Mouse (Mus musculus): Measurements from ENCODE around the gene Setd1a. TPM values are rescaled to one million over a fixed set of nuclear protein-coding genes. Genes with fewer than 3 reads are reported as not detected.
"Not testable (repeated sequence)": the region's sequence is repeated elsewhere in the genome, so short reads cannot be mapped to it uniquely, and the experiment has no call there.

Gene Setd1a
- polyA plus RNA-seq, 1 experiment = 33.8 TPM

DNA sequence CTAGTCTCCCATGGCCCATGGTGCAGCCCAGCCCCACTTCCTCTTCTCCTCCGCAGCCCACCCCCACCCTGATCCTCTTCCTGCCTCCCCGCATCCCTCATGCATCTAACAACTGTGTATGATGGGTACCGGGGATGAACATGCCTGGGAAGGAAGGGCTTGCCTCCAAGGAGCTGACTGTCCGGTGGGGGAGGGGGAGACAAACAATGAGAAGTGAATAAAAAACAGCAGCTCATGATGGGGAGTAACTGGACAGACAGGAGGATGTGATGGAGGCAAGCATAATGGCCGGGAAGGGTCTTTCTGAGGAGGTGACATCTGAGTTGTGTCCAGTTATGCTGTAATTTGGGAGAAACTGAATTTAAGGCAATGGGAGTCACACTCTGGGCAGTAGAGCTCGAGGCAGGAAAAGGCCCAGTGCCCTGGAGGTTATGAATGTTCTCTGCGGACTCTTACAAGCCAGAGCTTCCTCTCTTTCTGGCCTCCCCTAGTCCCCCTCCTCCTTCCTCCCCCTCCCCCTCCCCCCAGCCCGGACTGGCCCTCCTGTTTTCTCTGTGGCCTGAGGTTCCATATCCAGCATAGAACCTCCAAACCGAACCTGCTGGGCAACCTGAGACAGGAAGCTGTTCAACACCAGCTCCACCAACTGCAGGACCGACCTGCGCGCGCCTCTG lies 44.5 kb downstream of the Setd1a start:
- no peak overlapping the region for H3K27ac ChIP-seq (ENCODE audit: insufficient read depth, low read length)
- TF ChIP-seq POLR2A (IDR thresholded peaks at IDR 0.05; ENCODE audit: low read depth, low read length) (no peak), CTCF (IDR thresholded peaks at IDR 0.05; ENCODE audit: borderline replicate concordance, insufficient read depth, low read length) (no peak)

DNA sequence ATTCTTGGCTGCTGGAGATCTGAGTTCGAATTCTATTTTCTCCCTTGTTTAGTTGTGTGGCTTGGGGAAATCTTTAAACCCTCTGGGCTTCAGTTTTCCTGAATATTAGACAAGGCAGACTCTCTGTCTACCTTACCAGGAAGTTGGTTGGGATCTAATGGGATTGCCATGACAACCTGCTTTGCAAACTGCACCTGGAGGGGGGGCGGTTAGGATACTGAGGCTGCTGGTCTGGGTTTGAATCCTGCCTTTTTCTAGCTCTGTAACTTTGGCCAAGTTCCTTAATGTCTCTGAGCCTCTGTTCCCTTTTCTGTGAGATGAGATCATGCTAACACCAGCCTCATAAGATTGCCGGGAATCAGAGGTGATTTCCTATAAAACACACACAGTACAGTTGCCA lies 46.0 kb downstream of the Setd1a start:
- TF ChIP-seq POLR2A (IDR thresholded peaks at IDR 0.05; ENCODE audit: low read depth, low read length) (no peak), CTCF (IDR thresholded peaks at IDR 0.05; ENCODE audit: borderline replicate concordance, insufficient read depth, low read length) (no peak)

More for the DNA sequence above, 44.5 kb downstream of the Setd1a start:
- Histone ChIP-seq H3K4me3 (ENCODE audit: insufficient read depth, low read length) (no peak overlapping the region), H3K4me1 (ENCODE audit: control insufficient read depth, insufficient read depth, low read length) (no peaks in the 10 kb centered on the region)

DNA sequence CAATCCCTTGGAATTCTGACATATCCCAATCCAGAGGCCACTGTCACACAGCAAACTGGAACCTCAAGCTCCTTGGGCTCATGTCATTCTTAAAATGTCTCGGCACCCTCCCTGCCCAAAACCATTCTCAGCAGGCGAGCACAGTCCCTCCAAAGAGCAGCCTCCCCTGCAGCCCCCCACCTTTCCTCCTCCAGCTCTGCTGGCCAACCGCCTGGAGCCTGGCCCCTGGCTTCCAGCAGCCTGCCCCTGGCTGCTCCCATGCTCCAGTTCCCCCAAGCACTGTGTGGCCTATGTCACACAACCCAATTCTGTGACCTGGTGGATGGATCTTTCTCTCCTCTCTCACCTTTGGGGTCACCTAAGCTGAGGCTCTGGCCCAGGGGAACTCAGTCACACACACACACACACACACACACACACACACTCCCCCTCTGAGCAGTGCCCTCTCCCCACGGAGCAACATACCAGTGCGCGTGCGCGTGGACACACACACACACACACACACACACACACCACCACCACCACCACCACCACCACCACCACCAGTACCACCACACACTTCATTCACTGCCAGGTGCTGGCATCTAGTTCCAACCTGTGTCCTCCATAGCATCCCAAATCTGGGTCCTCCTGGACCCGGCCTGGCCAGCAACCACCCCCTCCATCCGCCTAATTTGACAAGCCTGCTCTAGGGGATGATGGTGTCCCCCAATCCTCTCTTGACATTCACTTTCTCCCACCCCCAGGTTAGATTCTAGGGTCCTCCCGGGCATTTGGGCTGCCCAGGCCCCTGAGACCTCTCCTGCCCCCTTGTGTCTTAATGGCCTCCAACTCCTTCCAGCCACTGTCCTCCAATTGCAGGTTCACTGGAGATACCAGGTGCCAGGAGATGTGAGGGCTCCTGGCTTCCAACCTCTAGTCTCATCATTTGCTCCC lies 47.0 kb downstream of the Setd1a start:
- H3K4me3 ChIP-seq (ENCODE audit: insufficient read depth, low read length) = peak overlapping the region; percentile 38; the same call in 1 of the 2 replicates
- no peak overlapping the region for H3K27ac ChIP-seq (ENCODE audit: insufficient read depth, low read length)
- H3K4me1 ChIP-seq (ENCODE audit: control insufficient read depth, insufficient read depth, low read length) = no peaks in the 10 kb centered on the region

More for the DNA sequence above, 46.0 kb downstream of the Setd1a start:
- H3K4me1 ChIP-seq (ENCODE audit: control insufficient read depth, insufficient read depth, low read length) = no peaks in the 10 kb centered on the region
- H3K27ac ChIP-seq (ENCODE audit: insufficient read depth, low read length) = no peak overlapping the region
- no peak overlapping the region for H3K4me3 ChIP-seq (ENCODE audit: insufficient read depth, low read length)

DNA sequence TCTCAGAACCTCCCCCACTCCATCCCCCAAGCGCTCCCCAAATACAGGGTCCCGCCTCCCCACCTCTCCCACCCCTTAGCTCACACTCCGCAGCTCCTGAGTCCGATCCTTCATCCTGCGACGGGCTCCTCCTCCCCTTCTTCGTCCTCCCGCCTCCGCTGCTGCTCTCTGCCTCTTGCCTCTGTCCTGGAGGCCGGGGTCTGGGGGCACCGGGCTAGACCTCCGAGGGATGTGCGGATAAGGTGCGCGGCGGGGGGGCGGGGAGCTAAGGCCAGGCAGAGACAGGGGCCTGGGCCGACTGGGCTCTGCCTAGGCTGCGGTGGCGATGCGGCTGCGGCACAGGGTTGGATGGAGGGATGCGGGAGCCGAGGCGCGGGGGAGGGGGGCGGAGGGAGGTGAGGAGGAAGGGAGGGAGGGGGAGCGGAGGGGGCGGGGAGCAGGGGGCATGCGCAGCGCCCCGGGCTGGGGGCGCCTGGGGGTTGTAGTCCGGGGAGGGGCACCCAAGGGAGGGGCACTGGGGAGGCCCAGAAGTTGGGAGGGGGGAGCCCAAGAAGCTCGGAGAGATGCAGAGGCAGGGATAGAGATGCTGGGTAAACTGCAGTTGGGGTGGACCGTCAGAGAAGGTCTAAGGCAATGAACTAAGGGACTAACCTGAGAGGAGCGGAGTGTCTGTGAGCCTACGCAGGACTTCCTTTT lies 47.9 kb downstream of the Setd1a start, which contains the start of the genes Stx4a and Stx1b:
Gene Stx4a (plus strand): TSS at position 119 of the 696 bp plus-strand sequence.
Gene Stx1b (minus strand): TSS at position 374 of the 696 bp plus-strand sequence.
- H3K27ac ChIP-seq (ENCODE audit: insufficient read depth, low read length) = no peak within 1 kb of the TSS

More for the DNA sequence above, 47.0 kb downstream of the Setd1a start:
- TF ChIP-seq CTCF (IDR thresholded peaks at IDR 0.05; ENCODE audit: borderline replicate concordance, insufficient read depth, low read length) = no peak
- no peak for TF ChIP-seq POLR2A (IDR thresholded peaks at IDR 0.05; ENCODE audit: low read depth, low read length)

DNA sequence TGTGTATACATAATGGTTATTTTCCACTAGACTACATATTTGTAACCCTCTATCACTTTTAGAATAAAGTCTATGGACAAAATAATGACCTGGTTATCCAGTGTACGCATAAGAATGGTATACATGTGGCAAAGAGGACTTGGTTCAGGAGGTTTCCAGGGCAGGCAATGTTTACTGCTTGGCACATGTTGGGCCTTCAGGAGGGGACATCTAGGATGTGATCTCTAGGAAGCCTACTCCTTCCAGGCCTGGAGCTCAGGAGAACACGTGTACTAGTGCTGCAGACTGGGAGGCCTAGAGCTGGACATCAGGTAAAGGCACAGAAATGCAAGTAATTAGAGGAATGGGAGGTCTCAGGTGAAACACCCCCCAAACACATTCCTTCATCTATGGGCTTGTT lies 59.1 kb downstream of the Setd1a start:
- Histone ChIP-seq H3K27ac (ENCODE audit: insufficient read depth, low read length) (no peak overlapping the region), H3K4me3 (ENCODE audit: insufficient read depth, low read length) (no peak overlapping the region), H3K4me1 (ENCODE audit: control insufficient read depth, insufficient read depth, low read length) (no peaks in the 10 kb centered on the region)
- TF ChIP-seq CTCF (IDR thresholded peaks at IDR 0.05; ENCODE audit: borderline replicate concordance, insufficient read depth, low read length) (no peak), POLR2A (IDR thresholded peaks at IDR 0.05; ENCODE audit: low read depth, low read length) (no peak)

More for the DNA sequence above, 47.9 kb downstream of the Setd1a start, which contains the start of the genes Stx4a and Stx1b:
- H3K4me1 ChIP-seq (ENCODE audit: control insufficient read depth, insufficient read depth, low read length) = no peaks in the 10 kb centered on the region
- H3K4me3 ChIP-seq (ENCODE audit: insufficient read depth, low read length) = peak within 1 kb of the TSS; percentile 38
- TF ChIP-seq CTCF (IDR thresholded peaks at IDR 0.05; ENCODE audit: borderline replicate concordance, insufficient read depth, low read length) = no peak
- TF ChIP-seq POLR2A (IDR thresholded peaks at IDR 0.05; ENCODE audit: low read depth, low read length) = no peak

DNA sequence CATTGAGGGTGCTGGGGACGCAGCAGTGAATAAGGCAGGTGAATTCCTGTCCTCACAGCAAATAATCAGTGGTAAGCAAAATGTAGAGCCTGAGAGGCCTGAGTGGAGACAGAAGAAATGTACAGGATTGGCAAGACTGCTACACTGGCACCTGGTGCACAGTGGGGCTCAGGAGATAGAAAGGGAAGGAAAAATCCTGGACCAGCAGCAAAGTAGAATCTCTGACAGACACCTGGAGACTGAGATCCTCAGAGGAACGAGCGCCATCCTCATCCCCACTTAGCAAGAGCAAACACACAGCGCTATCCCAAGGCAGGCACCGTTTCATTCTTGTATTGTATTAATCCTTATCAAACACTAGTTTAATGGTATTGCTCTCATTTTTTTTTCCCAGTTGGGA lies 61.0 kb downstream of the Setd1a start:
- H3K4me1 ChIP-seq (ENCODE audit: control insufficient read depth, insufficient read depth, low read length) = no peaks in the 10 kb centered on the region
- no peak overlapping the region for H3K4me3 ChIP-seq (ENCODE audit: insufficient read depth, low read length)
- no peak for TF ChIP-seq POLR2A (IDR thresholded peaks at IDR 0.05; ENCODE audit: low read depth, low read length)
- TF ChIP-seq CTCF (IDR thresholded peaks at IDR 0.05; ENCODE audit: borderline replicate concordance, insufficient read depth, low read length) = no peak
- no peak overlapping the region for H3K27ac ChIP-seq (ENCODE audit: insufficient read depth, low read length)

DNA sequence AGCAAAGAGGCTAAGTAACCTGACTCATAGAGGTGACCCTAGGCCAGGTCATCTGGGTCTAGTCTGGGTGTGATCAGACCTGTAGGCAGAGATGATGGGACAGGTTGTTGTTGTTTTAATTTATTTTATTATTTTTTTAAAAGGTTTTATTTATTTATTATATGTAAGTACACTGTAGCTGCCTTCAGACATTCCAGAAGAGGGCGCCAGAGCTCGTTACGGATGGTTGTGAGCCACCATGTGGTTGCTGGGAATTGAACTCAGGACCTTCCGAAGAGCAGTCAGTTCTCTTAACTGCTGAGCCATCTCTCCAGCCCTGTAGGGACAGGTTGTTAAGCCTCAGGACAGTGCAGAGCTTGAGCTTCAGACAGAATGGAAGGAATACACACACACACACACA lies 61.4 kb downstream of the Setd1a start:
- not testable (repeated sequence) for H3K4me1 ChIP-seq (ENCODE audit: control insufficient read depth, insufficient read depth, low read length); H3K27ac ChIP-seq (ENCODE audit: insufficient read depth, low read length); H3K4me3 ChIP-seq (ENCODE audit: insufficient read depth, low read length)

DNA sequence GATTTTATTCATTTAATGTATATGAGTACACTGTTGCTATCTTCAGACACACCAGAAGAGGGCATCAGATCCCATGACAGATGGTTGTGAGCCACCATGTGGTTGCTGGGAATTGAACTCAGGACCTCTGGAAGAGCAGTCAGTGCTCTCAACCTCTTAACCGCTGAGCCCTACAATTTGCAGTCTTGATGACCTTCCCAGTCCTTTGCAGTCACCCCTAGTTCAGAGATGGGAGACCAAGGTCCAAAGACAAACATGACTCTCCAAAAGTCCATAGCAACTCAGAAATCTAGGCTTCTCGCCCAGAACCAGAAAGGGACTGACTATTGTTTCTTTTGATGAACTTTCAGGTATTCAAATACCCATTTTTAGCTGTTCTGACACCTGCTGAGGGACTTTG lies 63.6 kb downstream of the Setd1a start:
- not testable (repeated sequence) for H3K27ac ChIP-seq (ENCODE audit: insufficient read depth, low read length); H3K4me3 ChIP-seq (ENCODE audit: insufficient read depth, low read length); H3K4me1 ChIP-seq (ENCODE audit: control insufficient read depth, insufficient read depth, low read length)

DNA sequence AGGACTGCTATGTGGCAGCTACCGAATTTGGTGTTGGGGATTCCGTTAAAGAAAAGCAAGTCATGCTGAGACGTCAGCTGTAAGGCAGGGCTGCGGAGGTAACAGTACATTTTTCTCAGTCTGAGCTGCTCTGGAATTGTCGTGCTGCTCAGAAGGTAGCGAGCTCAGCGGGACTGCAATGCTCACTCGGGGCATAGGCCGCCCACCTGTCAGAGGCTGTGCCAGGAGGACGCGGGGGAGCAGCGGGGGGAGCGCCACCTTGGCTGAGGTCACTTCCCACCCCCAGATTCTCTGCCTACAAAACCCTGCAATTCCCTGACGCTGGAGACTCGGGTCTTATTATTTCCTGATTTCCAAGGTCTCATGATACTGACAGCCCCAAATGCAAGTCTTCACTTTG lies 64.4 kb downstream of the Setd1a start:
- TF ChIP-seq CTCF (IDR thresholded peaks at IDR 0.05; ENCODE audit: borderline replicate concordance, insufficient read depth, low read length) (no peak), POLR2A (IDR thresholded peaks at IDR 0.05; ENCODE audit: low read depth, low read length) (peak; percentile 12; the same call in 1 of the 2 replicates)
- H3K4me1 ChIP-seq (ENCODE audit: control insufficient read depth, insufficient read depth, low read length) = no peaks in the 10 kb centered on the region
- peak overlapping the region; percentile 22 for H3K4me3 ChIP-seq (ENCODE audit: insufficient read depth, low read length)
- H3K27ac ChIP-seq (ENCODE audit: insufficient read depth, low read length) = peak overlapping the region; percentile 93
